Mouse (Mus musculus) thymus, adult 2 months (tissue): ENCODE results near the gene Wfdc10.

ENCODE experiments used
- CTCF ChIP-seq: fragments of 200-500 bp; IDR thresholded peaks from 2 replicates; pipeline ENCODE4 v1.5.1; 2012; ENCODE audit warnings: mild to moderate bottlenecking, control low read depth, low read length, moderate library complexity, borderline replicate concordance; ENCODE audit not compliant: control insufficient read depth, poor library complexity, insufficient read depth; ENCODE audit errors: extremely low read depth
- POLR2A ChIP-seq: fragments of 200-500 bp; IDR thresholded peaks from 2 replicates; pipeline ENCODE4 v1.6.1; 2012; ENCODE audit warnings: mild to moderate bottlenecking, low read length, control low read depth, moderate library complexity; ENCODE audit not compliant: control insufficient read depth, poor library complexity, insufficient read depth; ENCODE audit errors: extremely low read depth

DNA sequence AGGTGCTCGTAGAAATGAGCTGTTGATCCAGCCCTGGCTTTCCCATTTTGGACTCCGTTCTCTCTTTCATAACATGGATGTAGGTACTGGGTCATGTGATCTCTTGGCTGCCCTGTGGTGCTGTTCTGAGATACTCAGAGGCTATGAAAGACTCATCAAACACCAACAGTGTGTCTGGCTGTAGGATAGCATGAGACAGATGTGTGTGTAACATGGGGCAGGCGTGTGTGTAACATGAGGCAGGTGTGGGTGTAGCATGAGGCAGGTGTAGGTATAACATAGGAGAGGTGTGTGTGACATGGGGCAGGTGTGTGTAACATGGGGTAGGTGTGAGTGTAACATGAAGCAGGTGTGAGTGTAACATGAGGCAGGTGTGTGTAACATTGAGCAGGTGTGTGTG is 40.5 kb upstream of the Wfdc10 start:
- TF ChIP-seq CTCF (no peak), POLR2A (no peak)
